Mouse (Mus musculus) liver, embryonic 15.5 days (tissue): ENCODE results near the gene Dock2. TPM values are rescaled to one million over a fixed set of nuclear protein-coding genes. Genes with fewer than 3 reads are reported as not detected.

Source experiments
- ATAC-seq: fragments of 200-750 bp; cut with Nextera tagmentation; 2 replicates; pipeline ENCODE4 v1.8.0; 2017; ENCODE audit warnings: moderate number of reproducible peaks, mild to moderate bottlenecking, moderate library complexity; ENCODE audit not compliant: insufficient read depth
- H3K27ac ChIP-seq: fragments of 300-500 bp; sonication (generic); replicated peaks from 2 replicates; pipeline ENCODE4 v1.5.1; 2015; ENCODE audit warnings: mild to moderate bottlenecking, inconsistent platforms
- H3K27me3 ChIP-seq: fragments of 300-500 bp; sonication (generic); 2 replicates; pipeline ENCODE4 v1.6.1; 2015; ENCODE audit warnings: mild to moderate bottlenecking, inconsistent platforms
- H3K36me3 ChIP-seq: fragments of 300-500 bp; sonication (generic); replicated peaks from 2 replicates; pipeline ENCODE4 v1.6.1; 2015; ENCODE audit warnings: moderate library complexity, mild to moderate bottlenecking, inconsistent platforms
- H3K4me1 ChIP-seq: fragments of 300-500 bp; sonication (generic); replicated peaks from 2 replicates; pipeline ENCODE4 v1.6.1; 2015; ENCODE audit warnings: inconsistent platforms
- H3K4me2 ChIP-seq: fragments of 300-500 bp; sonication (generic); 2 replicates; pipeline ENCODE4 v1.6.1; 2015; ENCODE audit warnings: moderate library complexity, mild to moderate bottlenecking, inconsistent platforms
- H3K4me3 ChIP-seq: fragments of 300-500 bp; sonication (generic); replicated peaks from 2 replicates; pipeline ENCODE4 v1.5.1; 2015; ENCODE audit warnings: mild to moderate bottlenecking, inconsistent platforms
- H3K9ac ChIP-seq: fragments of 300-500 bp; sonication (generic); 2 replicates; pipeline ENCODE4 v1.6.1; 2015; ENCODE audit warnings: moderate library complexity, mild to moderate bottlenecking, inconsistent platforms
- H3K9me3 ChIP-seq: fragments of 300-500 bp; sonication (generic); replicated peaks from 2 replicates; pipeline ENCODE4 v1.6.1; 2016; ENCODE audit warnings: inconsistent platforms
- WGBS: fragments of 180-500 bp; shearing (Covaris S2); methylation state at CpG from one replicate; pipeline ENCODE4 v1.1.7; 2015; ENCODE audit warnings: mixed read lengths; ENCODE audit not compliant: insufficient replicate concordance; 5-methylcytosine and 5-hydroxymethylcytosine counted together
- polyA plus RNA-seq: library from polyadenylated mRNA; unstranded; fragments of >200 nt; fragmentation: Nextera tagmentation; extraction: Ambion mirVana; gene quantifications from 2 replicates; pipeline ENCODE4 v1.2.1, GENCODE M21; 2015

Dock2 gene
- polyA plus RNA-seq, 1 experiment from 2014 or later = 4.6 TPM

DNA sequence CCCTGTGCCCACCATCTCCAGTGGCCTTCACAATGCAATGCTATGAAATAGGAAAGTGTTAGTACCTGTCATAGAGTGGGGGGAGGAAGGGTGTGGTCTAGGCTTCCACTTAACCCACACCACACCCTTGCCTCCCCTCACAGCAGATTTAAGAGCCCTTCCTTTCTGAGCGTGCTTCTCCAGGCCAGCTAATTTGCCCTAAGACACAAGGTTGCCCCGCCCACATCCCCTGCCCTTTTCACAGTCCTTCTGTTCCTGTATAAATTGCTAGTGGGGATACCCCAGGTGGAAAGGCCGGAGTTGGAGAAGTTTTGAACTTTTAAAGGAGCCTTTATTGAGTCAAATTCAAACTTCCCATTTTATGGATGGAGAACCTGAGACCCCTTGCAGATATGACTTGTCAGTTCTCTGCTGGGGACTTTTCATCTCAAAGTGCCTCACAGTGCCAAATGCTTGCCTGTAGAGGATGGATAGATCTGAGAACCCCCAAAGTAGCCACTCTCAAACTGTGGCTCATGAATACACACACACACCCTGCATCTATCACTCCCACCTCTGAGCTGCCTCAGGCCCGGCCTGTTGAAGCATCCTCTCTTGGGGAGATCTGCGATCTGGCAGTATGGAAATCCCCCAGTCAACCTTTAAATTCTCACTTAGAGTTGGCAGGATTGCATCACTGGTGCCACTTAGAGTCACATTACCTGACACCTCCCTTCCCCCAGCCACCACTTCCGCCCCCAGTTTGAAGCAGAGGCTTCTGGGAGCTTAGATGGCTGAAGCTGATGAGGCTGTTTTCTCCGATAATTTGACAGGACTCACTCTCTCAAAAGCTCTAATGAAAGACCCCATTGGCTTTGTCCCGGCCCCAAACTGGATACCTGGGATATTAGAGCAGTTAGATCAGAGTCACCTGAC lies 919 bp downstream of the Dock2 start:
- no peaks in the 10 kb centered on the region for H3K9me3 ChIP-seq
- peak overlapping the region; percentile 38; the same call in 1 of the 2 replicates for H3K27ac ChIP-seq
- peak overlapping the region; percentile 56 for H3K4me2 ChIP-seq
- WGBS = 22% methylated on average over 8 of the region's 8 CpGs
- H3K36me3 ChIP-seq = no peaks in the 10 kb centered on the region
- no peak overlapping the region for H3K9ac ChIP-seq
- H3K4me3 ChIP-seq = peak overlapping the region; percentile 45
- peaks cover 6% of the 10 kb centered on the region; the same call in 1 of the 2 replicates for H3K4me1 ChIP-seq
- ATAC-seq = no peak
- no peaks in the 10 kb centered on the region for H3K27me3 ChIP-seq

- Histone ChIP-seq H3K9me3 (no peaks in the 10 kb centered on the region), H3K36me3 (no peaks in the 10 kb centered on the region), H3K27me3 (no peaks in the 10 kb centered on the region), H3K4me1 (peaks cover 6% of the 10 kb centered on the region; the same call in 1 of the 2 replicates), H3K4me2 (no peak overlapping the region), H3K9ac (no peak overlapping the region), H3K27ac (no peak overlapping the region), H3K4me3 (no peak overlapping the region)
- WGBS = 34% methylated on average over 2 of the region's 2 CpGs
- no peak for ATAC-seq
Observed at GRCm38 (mm10) chr11:34780786-34781185, 2.9 kb downstream of the Dock2 start.

GRCm38 (mm10) chr11:34779966-34780365 lies 3.7 kb downstream of the Dock2 start:
- ATAC-seq = no peak
- 28% methylated on average over 4 of the region's 4 CpGs for WGBS
- Histone ChIP-seq H3K27me3 (no peaks in the 10 kb centered on the region), H3K9me3 (no peaks in the 10 kb centered on the region), H3K27ac (no peak overlapping the region), H3K4me2 (no peak overlapping the region), H3K36me3 (no peaks in the 10 kb centered on the region), H3K4me3 (no peak overlapping the region), H3K9ac (no peak overlapping the region), H3K4me1 (peaks cover 6% of the 10 kb centered on the region; the same call in 1 of the 2 replicates)

DNA sequence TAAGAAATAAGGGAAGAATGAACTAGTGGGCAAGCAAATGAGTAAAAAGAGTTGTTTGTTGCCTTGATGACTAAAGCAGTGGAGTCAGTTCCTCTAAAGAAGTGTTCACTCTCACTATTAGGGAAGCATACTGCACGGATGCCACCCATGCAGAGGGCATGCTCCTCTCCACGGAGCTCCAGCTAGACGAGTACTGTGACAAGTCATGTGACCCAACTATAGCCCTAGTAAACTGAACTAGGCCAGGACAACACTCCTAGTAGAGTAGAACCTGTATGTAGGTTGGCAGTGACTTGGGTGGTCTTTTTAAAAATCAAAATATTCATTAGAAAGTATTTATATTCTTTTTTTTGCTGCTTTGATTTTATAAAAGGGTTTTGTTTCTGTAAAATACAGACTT lies 5.3 kb downstream of the Dock2 start:
- WGBS = 29% methylated on average over 3 of the region's 3 CpGs
- Histone ChIP-seq H3K4me2 (no peak overlapping the region), H3K27me3 (no peaks in the 10 kb centered on the region), H3K9ac (no peak overlapping the region), H3K4me3 (no peak overlapping the region), H3K36me3 (no peaks in the 10 kb centered on the region), H3K4me1 (peaks cover 6% of the 10 kb centered on the region; the same call in 1 of the 2 replicates), H3K9me3 (no peaks in the 10 kb centered on the region), H3K27ac (no peak overlapping the region)
- no peak for ATAC-seq

DNA sequence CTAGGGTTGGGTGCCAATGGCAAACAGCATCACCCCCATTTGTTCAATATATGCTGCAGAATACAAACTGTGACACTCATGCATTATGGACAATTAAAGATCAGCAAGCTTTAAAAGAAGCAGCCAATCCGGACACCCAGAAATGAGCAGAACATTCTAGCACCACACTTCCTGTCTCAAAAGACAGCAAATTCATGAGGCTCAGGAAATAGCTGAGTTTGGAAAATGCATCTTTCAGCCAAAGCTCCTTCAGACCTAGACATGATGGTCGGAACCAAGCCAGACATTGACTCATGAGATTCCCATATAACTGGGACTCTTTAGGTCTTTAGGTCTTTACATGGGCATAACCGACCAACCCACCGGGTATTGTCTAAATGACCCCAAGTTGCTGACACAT lies 6.2 kb downstream of the Dock2 start:
- H3K4me3 ChIP-seq = no peak overlapping the region
- WGBS = 55% methylated on average over 4 of the region's 4 CpGs
- H3K27ac ChIP-seq = no peak overlapping the region
- no peaks in the 10 kb centered on the region for H3K9me3 ChIP-seq
- no peak overlapping the region for H3K4me2 ChIP-seq
- H3K9ac ChIP-seq = no peak overlapping the region
- no peaks in the 10 kb centered on the region; the same call in 1 of the 2 replicates for H3K4me1 ChIP-seq
- H3K27me3 ChIP-seq = no peaks in the 10 kb centered on the region
- no peak for ATAC-seq
- no peaks in the 10 kb centered on the region for H3K36me3 ChIP-seq

DNA sequence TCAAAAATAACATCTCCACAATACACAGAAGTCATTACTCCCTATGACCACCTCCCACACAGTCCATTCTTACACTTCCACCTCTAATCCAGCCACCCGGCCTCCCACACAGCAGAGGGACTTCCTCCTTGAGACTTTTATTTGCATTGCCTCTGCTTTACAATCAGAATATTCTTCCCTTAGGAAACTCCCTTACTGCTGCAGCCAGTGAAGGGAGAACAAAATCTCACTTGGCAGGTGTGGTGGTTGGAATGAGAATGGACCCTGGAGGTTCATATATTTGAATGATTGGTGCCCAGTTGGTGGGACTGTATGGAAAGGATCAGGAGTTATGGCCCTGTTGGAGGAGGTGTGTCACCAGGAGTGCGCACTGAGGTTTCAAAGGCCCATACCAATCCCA lies 7.6 kb downstream of the Dock2 start:
- H3K9me3 ChIP-seq = no peaks in the 10 kb centered on the region
- 69% methylated on average over 2 of the region's 2 CpGs for WGBS
- H3K4me3 ChIP-seq = no peak overlapping the region
- no peak for ATAC-seq
- H3K9ac ChIP-seq = no peak overlapping the region
- no peaks in the 10 kb centered on the region for H3K36me3 ChIP-seq
- H3K4me1 ChIP-seq = 0 out of 2 replicates have a peak, but pooled peaks cover 4% of the 10 kb centered on the region
- no peak overlapping the region for H3K4me2 ChIP-seq
- no peaks in the 10 kb centered on the region for H3K27me3 ChIP-seq
- H3K27ac ChIP-seq = no peak overlapping the region

DNA sequence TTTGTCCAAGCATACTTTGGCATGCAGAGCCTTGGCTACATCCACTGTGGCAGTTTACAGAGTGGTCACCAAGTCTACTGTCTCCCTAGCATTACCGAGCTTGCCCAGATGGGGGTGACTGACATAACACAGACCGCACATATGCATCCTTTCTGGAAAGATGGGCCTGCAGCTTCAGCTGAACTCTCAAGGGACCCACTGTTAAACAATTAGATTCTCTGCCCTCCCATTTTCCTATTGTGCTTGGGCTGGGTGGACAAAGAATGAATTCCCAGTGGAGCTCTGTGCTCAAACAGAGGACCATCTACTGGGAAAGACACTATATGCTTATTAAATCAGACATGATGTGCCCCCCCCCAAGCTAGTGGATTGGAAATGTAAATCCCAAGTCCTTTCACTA lies 9.1 kb downstream of the Dock2 start:
- Histone ChIP-seq H3K4me3 (no peak overlapping the region), H3K36me3 (no peaks in the 10 kb centered on the region), H3K27ac (no peak overlapping the region), H3K4me1 (0 out of 2 replicates have a peak, but pooled peaks cover 6% of the 10 kb centered on the region), H3K27me3 (no peaks in the 10 kb centered on the region), H3K4me2 (no peak overlapping the region), H3K9ac (no peak overlapping the region), H3K9me3 (no peaks in the 10 kb centered on the region)
- ATAC-seq = no peak
- WGBS = 56% methylated on average over 2 of the region's 2 CpGs

GRCm38 (mm10) chr11:34773304-34773895 lies 10.3 kb downstream of the Dock2 start:
- WGBS = 66% methylated on average over 9 of the region's 9 CpGs
- ATAC-seq = no peak
- Histone ChIP-seq H3K27me3 (no peaks in the 10 kb centered on the region), H3K9me3 (no peaks in the 10 kb centered on the region), H3K9ac (no peak overlapping the region), H3K4me2 (no peak overlapping the region), H3K4me3 (no peak overlapping the region), H3K4me1 (0 out of 2 replicates have a peak, but pooled peaks cover 6% of the 10 kb centered on the region), H3K36me3 (no peaks in the 10 kb centered on the region), H3K27ac (no peak overlapping the region)

- 23% methylated on average over 12 of the region's 12 CpGs for WGBS
- peak; percentile 40; the same call in 1 of the 2 replicates for ATAC-seq
- H3K27ac ChIP-seq = no peak overlapping the region
Observed at GRCm38 (mm10) chr11:34771221-34771986, 12.3 kb downstream of the Dock2 start.

DNA sequence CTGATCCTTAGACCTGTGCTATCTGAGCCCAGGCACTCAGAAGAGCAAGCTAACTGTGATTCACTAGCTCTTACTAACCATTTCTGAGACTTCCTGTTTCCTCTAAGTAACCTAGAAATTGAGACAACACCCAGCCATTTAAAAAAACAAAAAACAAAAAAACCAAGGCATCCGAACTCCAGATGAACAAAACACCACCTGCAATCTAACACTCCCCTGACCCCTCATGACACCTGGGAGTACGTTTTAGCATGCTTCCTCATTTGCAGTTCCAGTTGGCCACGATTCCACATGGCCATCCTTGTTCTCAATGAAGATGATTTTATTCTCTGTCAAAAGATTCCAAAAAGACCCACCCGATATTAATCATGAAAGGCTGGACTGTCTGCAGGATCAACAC lies 13.0 kb downstream of the Dock2 start:
- WGBS = 35% methylated on average over 4 of the region's 4 CpGs
- no peaks in the 10 kb centered on the region for H3K9me3 ChIP-seq
- no peak for ATAC-seq
- no peak overlapping the region for H3K4me2 ChIP-seq
- no peaks in the 10 kb centered on the region for H3K36me3 ChIP-seq
- no peak overlapping the region for H3K4me3 ChIP-seq
- no peak overlapping the region for H3K27ac ChIP-seq
- no peaks in the 10 kb centered on the region for H3K27me3 ChIP-seq
- no peak overlapping the region for H3K9ac ChIP-seq
- 0 out of 2 replicates have a peak, but pooled peaks cover 6% of the 10 kb centered on the region for H3K4me1 ChIP-seq

More at GRCm38 (mm10) chr11:34771221-34771986, 12.3 kb downstream of the Dock2 start:
- Histone ChIP-seq H3K4me2 (0 out of 2 replicates have a peak overlapping the region, but pooled peaks have one; percentile 8), H3K4me1 (0 out of 2 replicates have a peak, but pooled peaks cover 6% of the 10 kb centered on the region), H3K4me3 (no peak overlapping the region), H3K27me3 (no peaks in the 10 kb centered on the region), H3K9me3 (no peaks in the 10 kb centered on the region), H3K36me3 (no peaks in the 10 kb centered on the region), H3K9ac (no peak overlapping the region)
